Comparison of ENCODE assay signal across 23 mouse cellular contexts in the genomic region with DNA sequence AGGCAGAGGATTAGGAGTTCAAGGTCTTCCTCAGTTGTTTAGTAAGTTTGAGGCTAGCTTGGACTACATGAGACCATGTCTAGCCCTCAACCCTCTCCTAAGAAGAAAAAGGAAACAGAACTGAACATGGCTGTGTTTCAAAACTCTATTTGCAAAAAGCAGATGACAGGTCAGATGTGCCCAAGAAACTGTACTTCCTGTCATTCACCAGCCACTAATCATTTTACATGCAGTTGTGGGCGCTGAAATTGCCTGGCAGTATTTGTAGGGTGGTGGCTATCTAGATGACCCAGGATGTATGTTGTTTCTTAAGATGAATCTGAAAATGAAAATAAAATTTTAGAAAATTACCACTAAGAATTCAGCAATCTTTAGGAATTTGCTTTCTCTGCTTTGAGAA. TPM values are rescaled to one million over a fixed set of nuclear protein-coding genes. Genes with fewer than 3 reads are reported as not detected.
A peak's percentile ranks its signal among the peaks of the same experiment; 100 is the strongest.
DNase-seq lines count a peak whose midpoint lies in the region; ATAC-seq and TF ChIP-seq lines count a peak whose summit lies in the region.
"Had no signal": no experiment of that assay in that cellular context is flagged by ENCODE, and none has a peak within 500 bp of the region (broad histone marks: within the 10 kb centered on the region; RNA-seq: fewer than 3 reads in every experiment).

No protein-coding gene starts in this region.

- H3K36me3 ChIP-seq in megakaryocyte, embryonic 14.5 days (replicated peaks; ENCODE audit: low read length) = peaks cover 22% of the 10 kb centered on the region
- peaks cover 10% of the 10 kb centered on the region; the same call in 1 of the 2 replicates for H3K36me3 ChIP-seq in forebrain, embryonic 13.5 days (ENCODE audit: poor library complexity, severe bottlenecking)
- H3K36me3 ChIP-seq: forebrain, embryonic 15.5 days; heart, embryonic 15.5 days had no signal

- 100% methylated on average over 1 of the region's 1 CpGs for WGBS in forebrain, embryonic 13.5 days

- peaks cover 16% of the 10 kb centered on the region for H3K4me1 ChIP-seq in bone marrow macrophage, adult 2 months (ENCODE audit: control insufficient read depth, insufficient read depth, low read length)
- H3K4me1 ChIP-seq in megakaryocyte, embryonic 14.5 days = peaks cover 38% of the 10 kb centered on the region
- 0 out of 2 replicates have a peak, but pooled peaks cover 5% of the 10 kb centered on the region for H3K4me1 ChIP-seq in forebrain, embryonic 13.5 days
- H3K4me1 ChIP-seq: embryonic facial prominence, embryonic 15.5 days; forebrain, embryonic 15.5 days had no signal

- no peaks in the 10 kb centered on the region for H3K27me3 ChIP-seq in megakaryocyte, embryonic 14.5 days (replicated peaks)
- H3K27me3 ChIP-seq in forebrain, embryonic 13.5 days = no peaks in the 10 kb centered on the region
- H3K27me3 ChIP-seq: embryonic facial prominence, embryonic 15.5 days; forebrain, embryonic 15.5 days; heart, embryonic 15.5 days had no signal

- H3K9ac ChIP-seq in forebrain, embryonic 13.5 days = no peak overlapping the region
- H3K9ac ChIP-seq: embryonic facial prominence, embryonic 15.5 days; forebrain, embryonic 15.5 days; heart, embryonic 15.5 days; hindbrain, embryonic 14.5 days had no signal

- ATAC-seq in forebrain, embryonic 13.5 days = no peak
- ATAC-seq: forebrain, embryonic 15.5 days had no signal

- no peaks in the 10 kb centered on the region for H3K9me3 ChIP-seq in megakaryocyte, embryonic 14.5 days
- H3K9me3 ChIP-seq in forebrain, embryonic 13.5 days (replicated peaks) = no peaks in the 10 kb centered on the region
- H3K9me3 ChIP-seq: embryonic facial prominence, embryonic 15.5 days; forebrain, embryonic 10.5 days; forebrain, embryonic 15.5 days; heart, embryonic 15.5 days; hindbrain, embryonic 10.5 days had no signal

- TF ChIP-seq CTCF in bone marrow macrophage, adult 2 months (IDR thresholded peaks at IDR 0.05; ENCODE audit: low read depth, low read length) = no peak

- H3K27ac ChIP-seq in bone marrow macrophage, adult 2 months (ENCODE audit: insufficient read depth, low read depth, low read length) = 0 out of 2 replicates have a peak overlapping the region, but pooled peaks have one; percentile 15
- no peak overlapping the region for H3K27ac ChIP-seq in forebrain, embryonic 13.5 days
- H3K27ac ChIP-seq: embryonic facial prominence, embryonic 15.5 days; forebrain, embryonic 10.5 days; forebrain, embryonic 15.5 days; heart, adult 2 months; heart, embryonic 15.5 days; hindbrain, embryonic 10.5 days; hindbrain, embryonic 14.5 days had no signal

- no peak for TF ChIP-seq POLR2A in bone marrow macrophage, adult 2 months (IDR thresholded peaks at IDR 0.05; ENCODE audit: borderline replicate concordance, low read depth, low read length)

- no peak overlapping the region for H3K4me3 ChIP-seq in bone marrow macrophage, adult 2 months (ENCODE audit: insufficient read depth, low read length)
- H3K4me3 ChIP-seq in megakaryocyte, embryonic 14.5 days (replicated peaks) = peak overlapping the region; percentile 18
- H3K4me3 ChIP-seq in forebrain, embryonic 13.5 days = no peak overlapping the region
- H3K4me3 ChIP-seq: embryonic facial prominence, embryonic 15.5 days; erythroblast, embryonic 14.5 days; forebrain, embryonic 10.5 days; forebrain, embryonic 15.5 days; heart, adult 2 months; heart, embryonic 15.5 days; hindbrain, embryonic 10.5 days had no signal

- peak; percentile 57 for DNase-seq in A20 (ENCODE audit: low read depth, low spot score)
- DNase-seq in urinary bladder, postnatal 14 days (ENCODE audit: low spot score) = no peak
- DNase-seq in kidney, postnatal 10 days = no peak
- DNase-seq: adrenal gland, adult 2 months; adrenal gland, postnatal 25 days; B cell, adult 2 months; cerebellum, adult 2 months; cerebellum, postnatal 10 days; embryo, embryonic 11 days; gastrocnemius, postnatal 36 days; heart, adult 2 months; heart, postnatal 14 days had no signal

- H3K4me2 ChIP-seq in forebrain, embryonic 13.5 days = no peak overlapping the region
- H3K4me2 ChIP-seq: embryonic facial prominence, embryonic 15.5 days; forebrain, embryonic 15.5 days; heart, embryonic 11.5 days; heart, embryonic 15.5 days; hindbrain, embryonic 14.5 days had no signal

RNA-seq across cellular contexts. Expression of a gene that starts 14.8 kb away (rescaled TPM):
- polyA plus RNA-seq in bone marrow macrophage, adult 2 months (2012; ENCODE audit: insufficient read depth, insufficient read length, missing spikeins) = 1.6 and 4.4 TPM in 2 replicates
- 53.8 and 57.1 TPM in 2 replicates for polyA plus RNA-seq in megakaryocyte, embryonic 14.5 days (2012; ENCODE audit: insufficient read depth, low replicate concordance)
- 29.8 and 32.3 TPM in 2 replicates for polyA plus RNA-seq in forebrain, embryonic 13.5 days (2015; fragmentation: Nextera tagmentation; extraction: Ambion mirVana)
